10 mouse cellular contexts compared by ENCODE assay signal in the genomic region with DNA sequence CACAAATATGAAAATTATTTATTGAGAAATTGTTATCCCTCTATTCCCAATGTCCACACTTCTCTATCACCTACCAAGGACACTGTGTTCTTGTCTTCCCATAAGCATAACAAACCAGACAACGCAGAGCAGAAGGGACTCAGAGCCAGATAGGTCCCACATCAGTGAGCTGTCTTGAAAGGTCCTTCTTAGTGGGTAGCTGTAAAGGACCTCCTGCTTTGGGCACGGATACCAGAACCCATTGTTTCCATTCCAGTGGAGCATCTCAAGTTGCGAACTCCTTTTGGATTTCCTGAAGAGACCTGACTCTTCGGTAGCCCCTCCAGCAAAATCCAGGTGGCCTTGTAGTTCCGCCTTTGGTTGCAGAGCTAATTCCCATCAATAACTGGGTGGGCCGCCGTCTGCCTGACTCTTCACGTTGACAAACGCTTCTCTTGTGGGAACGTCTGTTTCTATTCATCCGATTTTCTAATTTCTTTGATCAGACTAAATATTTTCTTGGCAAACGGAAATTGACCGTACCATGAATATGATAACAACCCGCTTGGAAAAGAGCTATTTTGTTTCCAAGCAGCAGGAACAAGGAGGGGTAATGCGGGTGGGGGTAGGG. TPM values are rescaled to one million over a fixed set of nuclear protein-coding genes. Genes with fewer than 3 reads are reported as not detected.
DNase-seq lines count a peak whose midpoint lies in the region; ATAC-seq and TF ChIP-seq lines count a peak whose summit lies in the region.
"Had no signal": no experiment of that assay in that cellular context is flagged by ENCODE, and none has a peak within 500 bp of the region (broad histone marks: within the 10 kb centered on the region; RNA-seq: fewer than 3 reads in every experiment).

No protein-coding gene starts in this region.

- TF ChIP-seq EP300 in heart, adult 2 months (IDR thresholded peaks at IDR 0.05; ENCODE audit: insufficient read depth, low read depth, low read length), result no peak
- TF ChIP-seq EP300 in lung, postnatal 0 days (IDR thresholded peaks at IDR 0.05), result no peak

- H3K4me1 ChIP-seq in heart, embryonic 13.5 days, result peaks cover 19% of the 10 kb centered on the region
- peaks cover 2% of the 10 kb centered on the region for H3K4me1 ChIP-seq in heart, adult 2 months (ENCODE audit: control insufficient read depth, insufficient read depth, low read length)
- H3K4me1 ChIP-seq in lung, postnatal 0 days (ENCODE audit: insufficient read depth, low read depth, low read length), result peaks cover 7% of the 10 kb centered on the region; the same call in 1 of the 2 replicates
- no peaks in the 10 kb centered on the region for H3K4me1 ChIP-seq in hindbrain, postnatal 0 days (ENCODE audit: insufficient read depth, low read length)
- peaks cover 12% of the 10 kb centered on the region for H3K4me1 ChIP-seq in neural tube, embryonic 15.5 days

- peaks cover 74% of the 10 kb centered on the region for H3K27me3 ChIP-seq in heart, embryonic 13.5 days (replicated peaks)
- peaks cover 25% of the 10 kb centered on the region for H3K27me3 ChIP-seq in heart, adult 2 months (ENCODE audit: control insufficient read depth, insufficient read depth, low read length)
- peaks cover 39% of the 10 kb centered on the region for H3K27me3 ChIP-seq in lung, postnatal 0 days (replicated peaks; ENCODE audit: insufficient read depth, low read length)
- H3K27me3 ChIP-seq in hindbrain, postnatal 0 days (ENCODE audit: insufficient read depth, low read length), result peaks cover 65% of the 10 kb centered on the region
- peaks cover 78% of the 10 kb centered on the region for H3K27me3 ChIP-seq in neural tube, embryonic 15.5 days (replicated peaks)

- TF ChIP-seq CTCF in heart, adult 2 months (IDR thresholded peaks at IDR 0.05), result no peak
- TF ChIP-seq CTCF in lung, postnatal 0 days (IDR thresholded peaks at IDR 0.05), result no peak
- no peak for TF ChIP-seq CTCF in hindbrain, postnatal 0 days (IDR thresholded peaks at IDR 0.05; ENCODE audit: low read depth)

- no peak overlapping the region for H3K27ac ChIP-seq in heart, embryonic 13.5 days (replicated peaks)
- H3K27ac ChIP-seq in heart, adult 2 months, result no peak overlapping the region
- H3K27ac ChIP-seq in lung, postnatal 0 days (ENCODE audit: low read length), result no peak overlapping the region
- H3K27ac ChIP-seq in hindbrain, postnatal 0 days, result no peak overlapping the region
- no peak overlapping the region for H3K27ac ChIP-seq in neural tube, embryonic 15.5 days (replicated peaks)
- H3K27ac ChIP-seq: liver, embryonic 15.5 days had no signal

- H3K79me2 ChIP-seq in heart, adult 2 months (replicated peaks; ENCODE audit: control insufficient read depth, insufficient read depth, low read length), result no peaks in the 10 kb centered on the region

- TF ChIP-seq POLR2A in heart, adult 2 months (IDR thresholded peaks at IDR 0.05; ENCODE audit: insufficient read depth, low read depth, low read length), result no peak

- H3K9ac ChIP-seq in heart, embryonic 13.5 days, result no peak overlapping the region
- no peak overlapping the region for H3K9ac ChIP-seq in heart, adult 2 months (ENCODE audit: low read depth, low read length)
- no peak overlapping the region for H3K9ac ChIP-seq in lung, postnatal 0 days (replicated peaks; ENCODE audit: low read depth)
- no peak overlapping the region for H3K9ac ChIP-seq in hindbrain, postnatal 0 days (replicated peaks; ENCODE audit: low read length)
- no peak overlapping the region for H3K9ac ChIP-seq in neural tube, embryonic 15.5 days (replicated peaks)
- H3K9ac ChIP-seq: liver, embryonic 15.5 days had no signal

- H3K36me3 ChIP-seq in heart, embryonic 13.5 days, result no peaks in the 10 kb centered on the region
- no peaks in the 10 kb centered on the region for H3K36me3 ChIP-seq in heart, adult 2 months (ENCODE audit: control insufficient read depth, insufficient read depth, low read length)
- H3K36me3 ChIP-seq in lung, postnatal 0 days (ENCODE audit: insufficient read depth, low read length), result no peaks in the 10 kb centered on the region
- H3K36me3 ChIP-seq in hindbrain, postnatal 0 days (ENCODE audit: insufficient read depth, low read length), result no peaks in the 10 kb centered on the region
- no peaks in the 10 kb centered on the region for H3K36me3 ChIP-seq in neural tube, embryonic 15.5 days
- H3K36me3 ChIP-seq: liver, embryonic 15.5 days had no signal

- 31% methylated on average over 15 of the region's 15 CpGs for WGBS in heart, embryonic 13.5 days
- 52% methylated on average over 15 of the region's 15 CpGs for WGBS in heart, adult 2 months
- WGBS in lung, postnatal 0 days, result 40% methylated on average over 15 of the region's 15 CpGs
- 11% methylated on average over 15 of the region's 15 CpGs for WGBS in hindbrain, postnatal 0 days
- 21% methylated on average over 15 of the region's 15 CpGs for WGBS in neural tube, embryonic 15.5 days

- intact Hi-C loops in heart, adult 2 months (cut with DNase I), result loop anchor here (2.0 kb wide), 1 partner anchor 270 kb away; no protein-coding TSS in a partner anchor

- peak overlapping the region; percentile 62 for H3K4me3 ChIP-seq in heart, embryonic 13.5 days
- no peak overlapping the region; the same call in 1 of the 2 replicates for H3K4me3 ChIP-seq in heart, adult 2 months
- H3K4me3 ChIP-seq in lung, postnatal 0 days (ENCODE audit: low read depth, low read length), result no peak overlapping the region; the same call in 1 of the 2 replicates
- H3K4me3 ChIP-seq in hindbrain, postnatal 0 days (ENCODE audit: low read length), result peak overlapping the region; percentile 39
- H3K4me3 ChIP-seq in neural tube, embryonic 15.5 days (replicated peaks), result peak overlapping the region; percentile 39; the same call in 1 of the 2 replicates

- DNase-seq in heart, adult 2 months, result no peak
- no peak for DNase-seq in lung, postnatal 0 days (ENCODE audit: low spot score)
- no peak for DNase-seq in lung, adult 18-20 months
- no peak for DNase-seq in hindbrain, postnatal 0 days (ENCODE audit: low spot score)
- DNase-seq in left cerebral cortex, adult 11 months (ENCODE audit: low spot score), result no peak

- no peaks in the 10 kb centered on the region for H3K9me3 ChIP-seq in heart, embryonic 13.5 days
- no peaks in the 10 kb centered on the region for H3K9me3 ChIP-seq in lung, postnatal 0 days (ENCODE audit: low read length)
- no peaks in the 10 kb centered on the region for H3K9me3 ChIP-seq in hindbrain, postnatal 0 days (ENCODE audit: low read length)
- no peaks in the 10 kb centered on the region for H3K9me3 ChIP-seq in neural tube, embryonic 15.5 days (replicated peaks)
- H3K9me3 ChIP-seq: liver, embryonic 15.5 days had no signal

- ATAC-seq in heart, embryonic 13.5 days (ENCODE audit: extremely low read depth, insufficient number of reproducible peaks, low FRiP score, low TSS enrichment), result no peak
- no peak for ATAC-seq in lung, postnatal 0 days
- ATAC-seq in hindbrain, postnatal 0 days, result no peak
- no peak for ATAC-seq in neural tube, embryonic 15.5 days (ENCODE audit: low FRiP score)
- no peak for ATAC-seq in CD4-positive, CD25-positive, alpha-beta regulatory T cell, adult 4 months

- H3K4me2 ChIP-seq in heart, embryonic 13.5 days, result peak overlapping the region; percentile 79
- peak overlapping the region; percentile 85; the same call in 1 of the 2 replicates for H3K4me2 ChIP-seq in lung, postnatal 0 days (replicated peaks; ENCODE audit: low read depth, low read length)
- H3K4me2 ChIP-seq in hindbrain, postnatal 0 days (ENCODE audit: low read depth, low read length), result no peak overlapping the region
- peak overlapping the region; percentile 60; the same call in 1 of the 2 replicates for H3K4me2 ChIP-seq in neural tube, embryonic 15.5 days

RNA-seq across cellular contexts. Expression of gene Six1, which starts 1.0 kb away (rescaled TPM):
- polyA plus RNA-seq in heart, embryonic 13.5 days (2015; fragmentation: Nextera tagmentation; extraction: Ambion mirVana), result 0.34 and 0.79 TPM in 2 replicates
- total RNA-seq in heart, adult 2 months (2021), result 1 to 10 TPM; 1.2 to 1.4 TPM
- polyA plus RNA-seq in heart, adult 2 months (2012; rRNA removed), result 0.90 and 0.94 TPM in 2 replicates
- polyA plus RNA-seq in lung, postnatal 0 days (2015; fragmentation: Nextera tagmentation; extraction: Ambion mirVana), result 0.70 and 0.92 TPM in 2 replicates
- 0.22 and 0.47 TPM in 2 replicates for total RNA-seq in hindbrain, postnatal 0 days (2014; rRNA removed)
- polyA plus RNA-seq in hindbrain, postnatal 0 days (2015; fragmentation: Nextera tagmentation; extraction: Ambion mirVana), result 0.54 and 0.68 TPM in 2 replicates
- 2.8 and 6.8 TPM in 2 replicates for polyA plus RNA-seq in neural tube, embryonic 15.5 days (2015; fragmentation: Nextera tagmentation; extraction: Ambion mirVana)
- polyA plus RNA-seq in CD4-positive, CD25-positive, alpha-beta regulatory T cell, adult 4 months (2017; shearing (Covaris generic)), result not detected

RNA-seq across cellular contexts. Expression of gene Six4, which starts 58.6 kb away (rescaled TPM):
- polyA plus RNA-seq in heart, embryonic 13.5 days (2015; fragmentation: Nextera tagmentation; extraction: Ambion mirVana), result 0.71 and 1.0 TPM in 2 replicates
- 1 to 10 TPM; 3.9 to 6.8 TPM for total RNA-seq in heart, adult 2 months (2021)
- polyA plus RNA-seq in heart, adult 2 months (2012; rRNA removed), result 1.6 and 2.6 TPM in 2 replicates
- 0.88 and 1.2 TPM in 2 replicates for polyA plus RNA-seq in lung, postnatal 0 days (2015; fragmentation: Nextera tagmentation; extraction: Ambion mirVana)
- total RNA-seq in hindbrain, postnatal 0 days (2014; rRNA removed), result 1.6 and 1.8 TPM in 2 replicates
- 0.15 and 0.26 TPM in 2 replicates for polyA plus RNA-seq in hindbrain, postnatal 0 days (2015; fragmentation: Nextera tagmentation; extraction: Ambion mirVana)
- 0.54 and 1.3 TPM in 2 replicates for polyA plus RNA-seq in neural tube, embryonic 15.5 days (2015; fragmentation: Nextera tagmentation; extraction: Ambion mirVana)
- under 1 TPM in 1 of 2 experiments, not detected in 1; 0.16 TPM for polyA plus RNA-seq in CD4-positive, CD25-positive, alpha-beta regulatory T cell, adult 4 months (2017; shearing (Covaris generic))
- total RNA-seq: common myeloid progenitor, adult 5-6 weeks had no signal

Comparison
In these comparisons a context has a peak if more than half of its experiments do, and no peak if none do; other contexts are left out.
1. H3K4me3 ChIP-seq: peak in heart, embryonic 13.5 days (single experiment), hindbrain, postnatal 0 days (single experiment) and neural tube, embryonic 15.5 days (single experiment); none in heart, adult 2 months (single experiment) and lung, postnatal 0 days (single experiment).